Mouse (Mus musculus) CD4-positive, CD25-positive, alpha-beta regulatory T cell, adult 4 months (primary cell): ENCODE data around the gene Dcst2. TPM values are rescaled to one million over a fixed set of nuclear protein-coding genes. Genes with fewer than 3 reads are reported as not detected.
A peak's percentile ranks its signal among the peaks of the same experiment; 100 is the strongest.

Experiments used
- ATAC-seq: one replicate; pipeline ENCODE4 v1.8.0; 2017
- polyA plus RNA-seq, 2 experiments: library from polyadenylated mRNA; unstranded; fragments of 100-300 nt; shearing (Covaris generic); gene quantifications; one replicate each; pipeline ENCODE4 v1.2.1; 2017

The Dcst2 gene
- polyA plus RNA-seq, 2 experiments from 2014 or later = 0.42 TPM; not detected in 1

DNA sequence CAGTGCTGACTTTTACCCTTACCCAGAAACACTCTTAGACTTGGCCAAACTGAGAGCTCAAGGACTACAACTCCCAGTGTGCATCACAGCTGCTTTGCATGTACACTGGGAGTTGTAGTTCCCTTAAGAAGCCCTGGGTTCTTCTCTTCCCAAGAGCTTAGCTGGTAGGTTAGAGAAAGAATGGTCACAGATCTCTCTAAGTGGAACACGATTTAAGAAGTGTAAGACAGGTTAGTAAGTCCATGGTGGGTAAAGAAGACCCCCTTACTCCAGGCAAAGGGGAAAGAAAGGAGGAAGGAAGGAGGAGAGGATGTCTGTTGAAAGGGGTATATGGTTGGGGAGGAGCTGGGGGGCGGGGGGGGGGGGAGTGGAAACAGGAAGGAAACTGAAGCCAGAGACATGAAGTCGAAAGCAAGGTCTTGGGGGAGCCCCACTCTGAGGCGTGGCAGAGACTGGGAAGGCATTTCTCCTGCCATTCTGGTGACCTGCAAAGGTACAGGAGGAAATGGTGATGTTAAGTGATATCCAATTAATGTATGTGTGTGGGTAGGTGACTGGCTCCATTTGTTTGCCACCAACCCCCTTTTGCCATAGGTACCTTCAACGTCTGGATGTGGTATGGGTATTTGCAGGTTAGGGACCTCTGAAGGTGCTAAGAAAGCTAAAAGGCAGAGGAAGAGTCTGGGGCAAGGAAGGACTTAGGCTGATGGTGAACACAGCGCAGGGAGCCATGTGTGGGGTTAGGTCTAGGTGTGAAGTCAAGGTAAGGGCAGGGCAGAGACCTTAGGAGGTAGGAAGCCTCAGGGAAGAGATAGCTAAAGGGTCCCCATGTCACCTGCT lies 27.3 kb downstream of the Dcst2 start:
- ATAC-seq = peak; percentile 56

- no peak for ATAC-seq
Measured at GRCm38 (mm10) chr3:89390111-89390515, 28.3 kb downstream of the Dcst2 start.

DNA sequence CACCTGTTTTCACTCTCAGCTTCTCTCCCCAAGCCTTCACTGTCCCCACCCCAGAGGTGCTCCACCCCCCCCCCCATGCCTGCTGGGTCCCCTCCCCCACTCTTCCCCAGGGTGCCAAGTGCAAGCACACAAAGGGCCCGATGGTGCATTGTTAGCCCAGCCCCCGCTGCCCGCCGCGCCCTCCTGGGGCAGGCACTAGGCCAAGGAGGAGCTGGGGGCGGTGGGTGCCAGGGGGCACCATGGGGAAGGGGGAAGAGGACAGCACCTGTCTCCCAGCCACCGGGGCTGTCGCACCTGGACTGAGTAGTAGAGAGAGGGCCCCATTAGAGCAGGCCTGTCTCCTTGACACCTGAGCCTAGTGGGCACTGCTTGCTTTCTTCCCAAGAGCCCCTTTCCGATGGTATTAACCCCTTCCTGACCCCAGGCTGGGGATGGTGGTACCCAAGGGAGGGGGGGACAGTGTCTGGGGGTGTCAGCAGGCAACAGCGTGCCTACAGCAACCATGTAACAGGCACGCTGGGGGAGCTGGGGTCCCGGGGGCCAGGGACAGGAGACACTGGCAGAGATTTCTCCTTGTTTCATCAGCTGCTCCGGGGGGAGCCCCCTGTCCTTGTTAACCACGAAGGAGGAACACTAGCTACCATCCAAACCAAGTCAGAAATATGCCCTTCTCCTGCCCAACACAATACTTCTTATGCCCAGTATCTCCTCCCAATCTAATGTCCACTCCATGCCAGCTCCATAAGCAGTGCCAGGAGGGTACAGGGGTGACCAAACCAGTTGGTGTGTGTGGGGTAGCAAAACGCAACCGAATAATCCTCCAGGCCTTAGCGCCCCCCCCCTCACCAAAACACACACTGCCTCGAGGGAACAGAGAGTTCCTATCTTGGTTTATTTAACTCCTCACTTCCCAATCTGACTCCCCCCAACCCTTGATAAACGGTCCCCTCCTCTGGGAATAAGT lies 29.2 kb downstream of the Dcst2 start:
- ATAC-seq = no peak

DNA sequence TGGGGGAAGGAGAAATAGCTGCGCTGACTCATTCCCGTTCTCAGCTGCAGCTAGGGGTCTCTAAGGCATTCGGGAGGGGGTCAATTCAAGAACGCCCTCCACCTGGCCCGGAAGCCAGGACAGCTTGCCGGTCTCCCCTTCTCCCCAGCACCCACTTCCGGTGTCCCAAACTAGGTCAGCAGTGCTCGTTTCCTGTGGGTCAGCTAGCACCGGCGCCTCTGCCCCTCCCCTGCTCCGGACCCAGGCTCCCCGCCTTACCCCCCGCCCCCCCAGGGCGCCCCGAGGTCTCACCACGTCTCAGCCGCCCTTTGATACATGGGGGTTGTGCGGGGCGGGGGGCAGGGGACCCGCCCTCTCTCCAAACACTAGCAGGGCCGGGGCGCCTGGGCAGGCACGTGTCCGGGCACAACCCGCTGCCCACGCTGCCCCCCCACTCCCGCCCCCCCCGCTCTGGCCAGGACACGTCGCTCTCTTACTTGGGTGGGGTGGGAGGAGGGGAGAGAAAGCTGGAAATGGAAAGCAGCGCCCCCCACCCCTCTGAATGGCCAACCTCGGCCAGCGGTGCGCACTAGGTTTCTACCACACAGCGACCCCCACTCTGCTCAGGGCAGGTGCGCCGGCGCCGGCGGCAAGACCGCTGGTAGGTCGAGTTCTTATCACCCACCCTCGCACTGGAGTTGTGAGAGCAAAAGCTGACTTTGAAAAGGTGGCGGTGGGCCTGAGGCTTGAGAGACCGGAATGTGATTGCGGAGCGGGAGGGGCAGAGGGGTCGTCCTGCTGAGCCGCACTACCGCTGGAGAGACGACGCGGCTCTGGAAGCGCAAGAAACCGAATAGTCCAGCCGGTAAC lies 30.1 kb downstream of the Dcst2 start:
- ATAC-seq = no peak

DNA sequence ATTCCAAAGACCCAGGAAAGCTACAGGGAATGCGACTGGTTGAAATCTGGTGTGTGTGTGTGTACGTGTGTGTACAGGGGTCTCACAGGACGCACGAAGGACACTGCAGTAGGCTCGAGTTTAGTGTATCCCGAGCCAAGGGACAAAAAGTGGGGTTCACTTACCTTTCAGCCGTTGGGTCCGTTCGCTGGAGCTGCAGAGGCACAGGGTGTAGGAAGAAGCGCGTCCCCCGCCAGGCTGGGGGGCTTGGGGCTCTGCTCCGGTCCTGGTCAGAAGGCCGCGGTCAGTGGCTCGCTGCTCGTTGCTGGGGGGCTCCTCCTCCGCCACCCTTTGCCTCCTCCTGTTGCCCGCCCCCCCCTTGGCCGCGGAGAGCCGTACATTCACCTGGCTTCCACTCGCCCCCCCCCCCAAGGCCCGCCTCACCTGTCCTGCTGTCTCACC lies 31.1 kb downstream of the Dcst2 start:
- ATAC-seq = no peak

DNA sequence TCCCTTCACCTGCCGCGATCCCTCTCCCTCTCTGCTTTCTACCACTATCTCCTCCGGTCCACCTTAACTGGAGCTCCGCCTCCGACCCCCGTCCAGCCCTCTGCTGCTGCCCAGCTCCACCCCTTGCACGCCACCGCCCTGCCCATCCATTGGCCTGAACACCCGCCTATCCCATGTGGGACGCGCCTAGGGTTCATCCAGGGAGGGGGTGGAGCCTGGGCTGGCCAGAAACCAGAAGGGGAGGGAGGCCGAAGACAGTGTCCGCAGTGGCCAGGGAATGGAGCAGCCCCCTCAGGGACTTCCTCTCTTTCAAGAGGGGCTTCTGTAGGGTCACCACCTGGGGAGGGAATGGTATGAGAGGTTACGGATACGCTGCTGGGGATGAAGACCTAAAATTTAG lies 31.8 kb downstream of the Dcst2 start:
- peak; percentile 78 for ATAC-seq

DNA sequence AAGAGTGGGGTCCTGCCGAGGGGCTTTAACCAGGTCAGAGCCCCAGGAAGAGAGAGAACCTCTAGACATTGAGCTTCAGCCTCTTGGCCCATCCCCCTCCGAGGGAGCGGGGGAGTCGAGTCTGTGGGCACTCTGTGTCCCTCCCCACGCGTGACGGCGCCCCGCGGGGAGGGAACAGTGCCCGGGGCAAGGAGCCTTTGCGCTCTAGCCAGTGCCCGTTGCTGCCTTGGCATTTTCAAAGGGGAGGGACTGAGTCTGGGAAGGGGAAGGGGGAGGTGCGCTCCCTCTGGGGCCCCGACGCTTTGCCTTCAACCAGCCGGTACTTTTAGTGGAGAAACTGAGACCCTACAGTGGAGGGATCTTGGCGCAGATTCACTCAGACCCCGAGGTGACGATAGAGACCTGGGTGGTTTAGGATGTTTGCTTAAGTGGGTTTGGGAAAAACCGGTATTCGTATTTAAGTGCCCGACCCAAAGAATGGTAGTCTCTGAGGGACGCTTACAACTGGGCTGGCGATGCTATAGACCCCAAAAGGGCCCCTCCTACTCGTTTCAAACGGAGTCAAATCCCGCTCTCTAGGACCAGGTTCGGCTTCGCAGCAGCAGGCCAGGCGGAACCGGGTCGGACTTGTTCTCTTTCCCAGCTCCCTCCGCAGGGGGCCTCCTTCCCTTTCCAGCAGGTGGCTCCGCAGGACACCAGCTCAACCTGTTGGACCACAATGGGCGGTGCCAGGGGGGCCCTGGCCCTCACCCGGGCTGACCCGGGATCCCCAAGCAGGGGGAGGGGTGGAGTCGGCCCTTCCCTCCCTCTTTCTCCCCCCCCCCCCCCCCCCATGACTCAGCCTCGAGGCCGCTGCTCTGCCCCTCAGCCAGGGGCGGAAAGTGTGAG lies 32.5 kb downstream of the Dcst2 start, which contains the start of gene Zbtb7b:
Gene Zbtb7b, minus strand, starts transcription at position 771 of the 888 bp plus-strand sequence.
- peak; percentile 13 for ATAC-seq

DNA sequence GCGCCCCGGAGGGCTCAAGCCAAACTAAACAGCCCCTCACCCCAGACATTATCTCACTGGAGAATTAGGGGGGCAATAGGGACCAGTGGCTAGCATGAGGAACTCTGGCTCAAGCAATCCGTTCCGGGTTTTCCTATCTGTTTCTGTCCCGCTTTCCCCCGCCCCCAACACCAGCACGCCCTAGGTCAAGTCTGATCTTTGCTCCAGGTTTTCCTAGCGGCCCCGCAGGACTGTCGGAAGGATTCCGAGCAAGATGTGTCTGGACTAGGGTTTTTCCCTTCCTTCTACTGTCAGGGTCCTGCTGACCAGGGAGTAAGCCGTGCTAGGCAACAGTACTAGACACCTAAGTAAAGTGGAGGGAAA lies 33.1 kb downstream of the Dcst2 start:
- ATAC-seq = no peak

DNA sequence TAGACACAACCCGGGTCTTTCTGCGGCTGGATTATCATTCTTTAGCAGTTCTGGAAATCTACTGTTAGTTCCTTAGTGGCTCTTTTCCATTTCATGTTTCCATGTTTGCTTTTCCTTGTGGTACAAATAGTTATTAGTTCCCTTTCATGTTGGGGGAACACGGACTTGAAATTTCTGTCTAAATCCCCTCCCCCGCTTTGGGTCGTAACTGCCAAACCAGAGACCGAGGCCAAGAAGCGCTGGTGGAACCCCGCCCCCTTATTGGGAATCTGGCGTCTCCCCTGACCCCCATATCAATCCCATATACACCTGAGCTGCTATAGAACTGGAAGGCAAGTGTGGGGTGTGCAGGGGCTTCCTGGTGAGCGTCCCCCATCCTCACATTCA lies 33.6 kb downstream of the Dcst2 start:
- no peak for ATAC-seq

DNA sequence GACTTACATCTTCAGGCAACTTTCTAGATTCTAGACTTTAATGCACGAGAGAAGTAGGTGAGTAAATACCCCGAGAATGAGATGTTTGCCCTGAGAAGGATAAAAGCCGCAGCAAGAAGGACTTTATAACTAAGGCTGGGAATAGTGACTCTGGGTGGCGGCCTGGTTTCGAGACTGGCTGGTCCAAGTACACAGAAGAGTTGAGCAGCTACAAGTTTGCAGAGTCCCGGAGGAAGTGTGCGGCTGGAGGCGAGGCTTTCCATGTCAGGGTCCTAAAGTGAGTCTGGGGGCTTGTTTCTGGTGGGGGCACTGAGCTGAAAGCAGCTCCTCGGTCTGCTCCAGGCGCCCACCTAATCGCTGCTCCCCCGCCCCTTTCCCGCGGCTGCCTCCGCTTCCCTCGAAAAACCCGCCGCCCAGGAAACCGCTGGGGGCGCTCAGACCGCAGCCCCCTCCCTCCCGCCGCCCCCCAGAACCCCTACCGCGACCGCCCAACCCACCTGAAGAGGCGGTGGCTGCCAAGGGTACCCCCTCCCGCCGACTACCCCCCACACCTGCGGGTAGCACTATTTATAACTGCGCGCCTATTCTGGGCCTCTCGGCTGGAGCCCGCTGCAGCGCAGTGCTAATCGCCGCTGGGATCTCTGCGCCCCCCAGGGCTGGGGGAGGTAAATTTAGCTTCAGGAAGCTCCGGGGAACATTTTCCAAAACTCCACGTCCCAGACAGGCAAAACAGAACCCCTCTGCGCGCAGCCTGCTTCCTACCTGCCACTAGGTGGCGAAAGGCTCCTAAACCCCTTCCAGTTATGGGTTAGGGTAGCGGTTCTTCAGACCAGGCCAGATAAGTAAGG lies 34.3 kb downstream of the Dcst2 start:
- ATAC-seq = no peak

- ATAC-seq = no peak
Measured at GRCm38 (mm10) chr3:89396654-89397005, 34.9 kb downstream of the Dcst2 start.

DNA sequence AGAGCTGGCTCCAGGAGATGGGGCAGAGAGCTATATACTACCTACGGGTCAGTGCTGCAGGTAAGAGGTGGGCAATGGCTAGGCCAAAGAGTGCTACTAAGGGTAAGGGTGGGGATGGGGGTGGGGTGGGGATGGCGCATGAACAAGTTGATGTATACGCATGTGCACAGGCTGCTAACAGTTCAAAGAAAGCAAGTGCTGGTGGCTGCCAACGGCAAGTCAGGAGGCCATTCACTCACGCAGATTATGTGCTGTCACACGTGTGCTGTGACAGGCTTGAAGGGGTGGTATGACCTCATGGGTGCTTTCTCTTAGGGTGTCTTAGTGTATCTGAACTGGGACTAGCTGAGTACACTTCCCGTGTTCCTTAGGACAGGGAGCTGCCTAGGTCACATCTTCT lies 39.6 kb downstream of the Dcst2 start:
- ATAC-seq = no peak

- ATAC-seq = no peak
Measured at GRCm38 (mm10) chr3:89402693-89403092, 40.9 kb downstream of the Dcst2 start, which contains the start of gene Lenep. Gene Lenep, minus strand, starts transcription at chr3:89402793.

GRCm38 (mm10) chr3:89406887-89407286 lies 45.1 kb downstream of the Dcst2 start:
- ATAC-seq = no peak

DNA sequence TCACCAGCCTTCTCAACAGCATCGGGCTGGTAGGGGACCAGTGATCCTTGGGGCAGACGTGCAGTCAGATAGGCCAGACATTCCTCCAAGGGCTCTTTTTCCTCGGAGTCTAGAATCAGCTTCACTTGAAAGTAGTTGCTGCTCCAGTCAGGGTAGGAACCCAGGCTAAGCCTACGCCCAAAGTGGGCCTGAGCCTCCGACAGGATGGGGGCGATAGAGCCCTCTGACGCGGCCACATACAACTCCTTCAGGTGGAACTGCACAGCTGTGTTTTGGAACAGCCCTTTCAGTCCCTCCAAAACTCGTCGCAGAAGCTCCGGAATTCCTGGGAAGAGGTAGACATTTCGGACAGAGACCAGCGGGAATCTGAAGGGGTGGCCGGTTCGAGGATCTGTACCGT lies 46.7 kb downstream of the Dcst2 start:
- no peak for ATAC-seq

DNA sequence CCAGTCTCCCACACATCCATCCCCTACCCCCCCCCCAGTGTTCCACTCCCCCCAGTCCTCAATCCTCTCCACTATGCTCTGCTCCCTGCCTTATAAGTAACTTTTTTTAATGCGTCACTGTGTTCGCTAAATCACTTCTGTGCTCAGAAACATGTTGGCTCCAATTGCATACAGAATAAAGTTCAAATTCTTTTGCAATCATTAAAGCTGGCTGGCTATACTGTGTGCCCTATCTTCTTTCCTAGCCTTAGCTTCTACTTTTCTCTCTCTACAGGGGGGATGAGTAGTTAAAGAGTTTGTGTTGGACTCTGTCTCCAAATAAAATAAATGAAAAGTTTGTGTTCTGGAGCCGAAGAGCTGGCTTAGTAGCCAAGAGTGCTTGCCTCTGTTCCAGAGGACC lies 47.9 kb downstream of the Dcst2 start:
- no peak for ATAC-seq

DNA sequence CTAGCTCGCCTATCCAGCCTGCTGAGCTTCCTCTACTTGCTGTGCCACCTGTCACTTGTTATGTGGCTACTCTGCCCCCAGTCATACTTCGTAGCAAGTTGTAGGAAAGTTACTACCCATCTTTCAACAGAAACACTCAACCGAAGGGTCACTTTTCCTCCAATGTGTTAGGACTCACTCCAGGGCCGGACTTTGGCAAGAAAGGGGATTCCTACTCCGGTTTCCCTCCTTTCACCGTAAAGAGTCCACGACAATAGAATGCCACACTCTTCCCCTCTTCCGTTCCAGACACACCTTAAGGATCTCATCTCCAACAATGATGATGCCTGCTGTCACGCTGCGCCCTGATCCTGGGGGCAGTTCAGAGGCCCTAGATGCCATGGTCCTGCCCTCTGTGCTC lies 49.1 kb downstream of the Dcst2 start:
- no peak for ATAC-seq

- ATAC-seq = peak; percentile 100
Measured at GRCm38 (mm10) chr3:89411490-89412393, 50.0 kb downstream of the Dcst2 start, which contains the start of gene Flad1. Gene Flad1, minus strand, starts transcription at chr3:89411870.

DNA sequence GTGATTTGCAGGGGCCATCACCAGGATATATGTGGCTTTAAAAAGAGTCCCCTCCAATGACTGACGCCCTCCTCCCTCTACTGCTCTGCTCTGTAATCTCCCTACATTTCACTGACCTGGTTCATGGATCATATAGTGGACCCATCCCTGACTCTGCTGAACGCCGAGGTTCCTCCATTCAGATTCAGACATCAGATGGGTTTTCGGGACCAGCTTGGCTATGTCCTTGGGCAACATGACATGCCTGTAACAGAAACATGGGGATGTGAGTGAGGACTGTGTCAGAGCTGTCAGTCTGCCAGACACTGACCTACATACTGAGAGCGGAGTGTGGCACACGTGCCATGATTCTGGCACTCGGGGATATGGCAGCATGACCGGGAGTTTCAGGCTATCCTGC lies 54.4 kb downstream of the Dcst2 start:
- no peak for ATAC-seq
